Comparison of ENCODE assay signal across 8 mouse cellular contexts in the genomic region with DNA sequence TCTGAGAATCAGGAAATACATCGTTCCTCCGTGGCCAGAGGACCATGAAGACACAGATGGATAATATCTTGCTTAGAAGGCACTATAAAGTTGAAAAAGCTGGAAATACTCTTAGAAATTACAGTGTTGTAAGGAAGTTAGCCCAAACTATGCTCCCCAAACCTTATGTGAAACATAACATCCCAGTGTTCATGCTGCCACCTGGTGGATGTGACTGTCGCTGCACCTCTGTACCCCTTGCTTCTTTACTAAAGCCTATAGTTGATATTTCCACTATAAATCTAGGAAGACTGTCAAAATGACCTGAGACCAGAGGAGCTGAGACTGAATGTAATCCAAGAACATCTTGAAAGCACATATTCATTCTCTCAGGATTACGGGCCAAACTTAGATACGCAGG. TPM values are rescaled to one million over a fixed set of nuclear protein-coding genes. Genes with fewer than 3 reads are reported as not detected.
DNase-seq lines count a peak whose midpoint lies in the region; ATAC-seq and TF ChIP-seq lines count a peak whose summit lies in the region.

No protein-coding gene starts in this region.

- H3K27me3 ChIP-seq in forebrain, postnatal 0 days (ENCODE audit: insufficient read depth, low read length) = peaks cover 6% of the 10 kb centered on the region; the same call in 1 of the 2 replicates
- H3K27me3 ChIP-seq in forebrain, embryonic 15.5 days = peaks cover 9% of the 10 kb centered on the region; the same call in 1 of the 2 replicates
- H3K27me3 ChIP-seq in Patski = peaks cover 8% of the 10 kb centered on the region

- H3K9ac ChIP-seq in forebrain, postnatal 0 days = no peak overlapping the region
- no peak overlapping the region for H3K9ac ChIP-seq in forebrain, embryonic 15.5 days (replicated peaks)

- DNase-seq in forebrain, postnatal 0 days = peak; percentile 87
- DNase-seq in Patski (ENCODE audit: low read depth, low spot score) = no peak
- peak; percentile 83 to 87 for DNase-seq in cerebellum, postnatal 14 days
- DNase-seq in gastrocnemius, postnatal 36 days = peak; percentile 51 to 65
- DNase-seq in layer of hippocampus, adult 9-11 months = peak; percentile 63
- DNase-seq in lung, postnatal 4 days = peak; percentile 49 to 78
- DNase-seq in spleen, postnatal 36 days (ENCODE audit: low spot score in 2 of 2) = peak; percentile 64 to 77

- no peaks in the 10 kb centered on the region for H3K4me1 ChIP-seq in forebrain, postnatal 0 days (ENCODE audit: insufficient read depth)
- no peaks in the 10 kb centered on the region for H3K4me1 ChIP-seq in forebrain, embryonic 15.5 days

- peak; percentile 53; the same call in 1 of the 2 replicates for ATAC-seq in forebrain, postnatal 0 days
- ATAC-seq in forebrain, embryonic 15.5 days (replicated peaks) = no peak
- no peak for ATAC-seq in Patski

- H3K27ac ChIP-seq in forebrain, postnatal 0 days (ENCODE audit: low read depth, low read length) = no peak overlapping the region
- no peak overlapping the region for H3K27ac ChIP-seq in forebrain, embryonic 15.5 days (replicated peaks)

- no peak overlapping the region for H3K4me2 ChIP-seq in forebrain, postnatal 0 days (ENCODE audit: low read depth)
- no peak overlapping the region for H3K4me2 ChIP-seq in forebrain, embryonic 15.5 days (replicated peaks)

- H3K4me3 ChIP-seq in forebrain, postnatal 0 days (ENCODE audit: low read depth, low read length) = no peak overlapping the region
- H3K4me3 ChIP-seq in forebrain, embryonic 15.5 days = no peak overlapping the region

- H3K9me3 ChIP-seq in forebrain, postnatal 0 days (ENCODE audit: low read length) = no peaks in the 10 kb centered on the region
- no peaks in the 10 kb centered on the region for H3K9me3 ChIP-seq in forebrain, embryonic 15.5 days

- CTCF ChIA-PET in Patski (lab: Charles Lee) = interaction anchor here (1.1 to 2.6 kb wide), 5 partner anchors 99 to 183 kb away, joined by 3 to 9 read pairs (median 4); no protein-coding TSS in a partner anchor

- in situ Hi-C loops in Patski (cut with MboI; ENCODE audit: low pct_unique_long_range_greater_than_20kb) = loop anchor here (5.0 to 10.0 kb wide), 2 partner anchors 177 to 294 kb away; no protein-coding TSS in a partner anchor

- peak; percentile 94 for TF ChIP-seq CTCF in forebrain, postnatal 0 days (IDR thresholded peaks at IDR 0.05; ENCODE audit: low read depth)
- peak; percentile 90 for TF ChIP-seq CTCF in Patski (IDR thresholded peaks at IDR 0.05)

- intact Hi-C loops in gastrocnemius, postnatal 36 days (cut with DNase I) = loop anchor here (1.0 kb wide), 1 partner anchor 183 kb away; no protein-coding TSS in a partner anchor

- POLR2A ChIA-PET in Patski (lab: Charles Lee) = no interaction called here

- H3K36me3 ChIP-seq in forebrain, postnatal 0 days (ENCODE audit: insufficient read depth) = no peaks in the 10 kb centered on the region
- no peaks in the 10 kb centered on the region for H3K36me3 ChIP-seq in forebrain, embryonic 15.5 days

- WGBS in forebrain, postnatal 0 days = 25% methylated on average over 5 of the region's 5 CpGs
- 27% methylated on average over 5 of the region's 5 CpGs for WGBS in forebrain, embryonic 15.5 days

RNA-seq across cellular contexts. Expression of a gene that starts 7.5 kb away (rescaled TPM):
- not detected in 2 replicates for total RNA-seq in forebrain, postnatal 0 days (2014; rRNA removed)
- 0.89 TPM in 1 of 2 replicates, not detected in the other for polyA plus RNA-seq in forebrain, postnatal 0 days (2015; fragmentation: Nextera tagmentation; extraction: Ambion mirVana)
- polyA plus RNA-seq in forebrain, embryonic 15.5 days (2015; fragmentation: Nextera tagmentation; extraction: Ambion mirVana) = not detected in 2 replicates
- polyA plus RNA-seq in Patski (2021) = not detected
- total RNA-seq in gastrocnemius, postnatal 36 days (2021) = not detected

RNA-seq across cellular contexts. Expression of a gene that starts 14.3 kb away (rescaled TPM):
- 27.6 and 29.5 TPM in 2 replicates for total RNA-seq in forebrain, postnatal 0 days (2014; rRNA removed)
- 14.0 and 22.2 TPM in 2 replicates for polyA plus RNA-seq in forebrain, postnatal 0 days (2015; fragmentation: Nextera tagmentation; extraction: Ambion mirVana)
- polyA plus RNA-seq in forebrain, embryonic 15.5 days (2015; fragmentation: Nextera tagmentation; extraction: Ambion mirVana) = 42.4 TPM in 2 replicates
- polyA plus RNA-seq in Patski (2021) = 17.6 TPM
- total RNA-seq in gastrocnemius, postnatal 36 days (2021) = 1 to 10 TPM; 6.5 to 8.1 TPM

RNA-seq across cellular contexts. Expression of a gene that starts 30.4 kb away (rescaled TPM):
- not detected in 2 replicates for total RNA-seq in forebrain, postnatal 0 days (2014; rRNA removed)
- 1.2 and 2.4 TPM in 2 replicates for polyA plus RNA-seq in forebrain, postnatal 0 days (2015; fragmentation: Nextera tagmentation; extraction: Ambion mirVana)
- polyA plus RNA-seq in forebrain, embryonic 15.5 days (2015; fragmentation: Nextera tagmentation; extraction: Ambion mirVana) = not detected in 2 replicates
- polyA plus RNA-seq in Patski (2021) = not detected
- total RNA-seq in gastrocnemius, postnatal 36 days (2021) = not detected

RNA-seq across cellular contexts. Expression of a gene that starts 35.5 kb away (rescaled TPM):
- not detected in 2 replicates for total RNA-seq in forebrain, postnatal 0 days (2014; rRNA removed)
- 0.69 TPM in 1 of 2 replicates, not detected in the other for polyA plus RNA-seq in forebrain, postnatal 0 days (2015; fragmentation: Nextera tagmentation; extraction: Ambion mirVana)
- polyA plus RNA-seq in forebrain, embryonic 15.5 days (2015; fragmentation: Nextera tagmentation; extraction: Ambion mirVana) = not detected in 2 replicates
- polyA plus RNA-seq in Patski (2021) = not detected
- 1 to 10 TPM in 1 of 2 experiments, not detected in 1; 1.1 TPM for total RNA-seq in gastrocnemius, postnatal 36 days (2021)
